Mouse (Mus musculus) common myeloid progenitor, adult 5-6 weeks (primary cell): ENCODE measurements around the gene Tmod4. TPM values are rescaled to one million over a fixed set of nuclear protein-coding genes. Genes with fewer than 3 reads are reported as not detected.
"Not testable (repeated sequence)": the region's sequence is repeated elsewhere in the genome, so short reads cannot be mapped to it uniquely, and the experiment has no call there.

Experiments used
- ATAC-seq: replicated peaks from 2 replicates; pipeline ENCODE4 v1.8.0; 2016; ENCODE audit warnings: low read depth, mild to moderate bottlenecking, moderate TSS enrichment, inconsistent platforms; ENCODE audit not compliant: poor library complexity, severe bottlenecking
- total RNA-seq: library from RNA; stranded (forward); fragments of 200-1000, 187-1606 nt; gene quantifications from 2 replicates; pipeline ENCODE4 v1.2.3, GENCODE M21; 2017

Gene Tmod4
- not detected in 2 replicates for total RNA-seq

DNA sequence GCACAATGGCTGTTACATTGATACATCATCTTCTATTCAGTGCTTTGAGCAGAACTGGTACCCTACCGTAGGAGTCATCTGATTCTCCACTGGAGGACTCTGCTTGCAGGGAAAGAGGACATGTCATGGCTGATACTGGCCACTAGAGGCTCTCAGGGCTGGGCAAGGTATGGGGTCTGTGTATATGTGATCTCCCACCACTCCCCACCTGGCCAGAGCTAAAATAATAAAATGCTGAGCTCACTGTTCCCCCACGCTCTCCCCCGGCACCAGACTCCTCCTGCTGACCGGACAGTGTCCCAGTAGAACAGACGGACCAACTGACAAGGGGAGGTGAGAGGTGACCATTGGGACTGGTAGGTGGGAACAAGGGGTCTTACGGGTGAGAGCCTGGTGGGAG lies at the start of gene Tmod4:
Gene Tmod4, plus strand, starts transcription at position 231 of the 400 bp plus-strand sequence.
- peak; percentile 81 for ATAC-seq

- no peak for ATAC-seq
Observed at GRCm38 (mm10) chr3:95088071-95088470, 36.2 kb upstream of the Tmod4 start.

- no peak for ATAC-seq
Observed at GRCm38 (mm10) chr3:95100854-95101253, 23.4 kb upstream of the Tmod4 start.

GRCm38 (mm10) chr3:95105121-95105520 lies 19.2 kb upstream of the Tmod4 start:
- ATAC-seq = 0 out of 2 replicates have a peak, but pooled peaks have one; percentile 15

GRCm38 (mm10) chr3:95105586-95106337 lies 18.5 kb upstream of the Tmod4 start:
- ATAC-seq = no peak

DNA sequence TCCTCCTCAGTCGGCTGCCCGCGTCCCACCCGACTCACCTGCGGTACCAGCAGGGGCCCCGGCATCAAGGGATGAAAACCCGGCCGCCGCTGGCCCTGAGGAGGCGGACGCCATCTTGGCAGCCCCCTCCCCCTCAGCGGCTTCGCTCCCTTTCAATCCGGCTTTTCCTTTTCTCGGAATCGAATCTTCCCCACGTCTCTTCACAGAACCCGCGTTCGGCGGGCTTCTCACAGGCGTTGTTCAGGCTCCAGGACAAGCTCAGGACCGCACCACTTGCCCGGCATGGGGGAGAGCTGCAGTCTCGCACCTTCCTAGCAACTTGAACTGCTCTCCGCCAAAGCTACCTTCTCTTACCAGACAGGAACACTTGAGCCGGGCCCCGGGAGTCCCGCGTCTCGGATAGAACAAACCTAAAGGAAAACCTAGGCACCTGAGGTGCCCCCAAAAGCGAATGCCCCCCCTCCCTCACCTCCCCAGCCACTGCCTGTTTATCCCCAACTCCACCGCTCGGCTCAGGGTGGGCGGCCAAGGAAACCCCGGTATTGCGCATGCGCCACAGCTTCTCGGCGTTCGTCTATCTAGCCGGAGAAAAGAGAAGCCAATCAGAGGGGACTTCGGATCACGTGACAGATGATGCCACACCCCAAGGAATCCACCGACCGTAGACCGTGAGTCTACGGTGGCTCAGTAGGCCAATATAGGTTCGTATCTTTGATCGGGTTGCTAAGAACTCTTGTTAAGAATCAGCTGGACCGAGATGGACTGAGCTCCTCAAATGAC lies 17.7 kb upstream of the Tmod4 start, which contains the start of gene Pip5k1a:
Gene Pip5k1a, minus strand, starts transcription at position 593 of the 780 bp plus-strand sequence.
- peak; percentile 75 for ATAC-seq

DNA sequence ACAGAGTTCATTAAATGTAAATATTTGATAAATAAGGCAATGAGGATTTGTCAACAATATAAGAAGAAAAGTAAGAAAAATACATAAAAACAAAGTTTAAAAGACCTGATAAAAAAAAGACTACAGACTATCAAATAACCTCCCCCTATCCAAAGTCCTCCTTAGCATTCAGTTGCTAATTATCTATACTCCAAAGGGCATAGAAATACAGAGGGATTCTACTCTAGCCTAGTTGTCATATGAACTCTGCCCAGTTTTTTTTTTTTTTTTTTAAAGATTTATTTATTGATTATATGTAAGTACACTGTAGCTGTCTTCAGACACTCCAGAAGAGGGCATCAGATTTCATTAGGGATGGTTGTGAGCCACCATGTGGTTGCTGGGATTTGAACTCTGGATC lies 17.0 kb upstream of the Tmod4 start:
- not testable (repeated sequence) for ATAC-seq

GRCm38 (mm10) chr3:95107898-95108297 lies 16.4 kb upstream of the Tmod4 start:
- no peak for ATAC-seq

- ATAC-seq = peak; percentile 88
Observed at GRCm38 (mm10) chr3:95110911-95111726, 13.2 kb upstream of the Tmod4 start, which contains the start of gene Vps72. Gene Vps72 (plus strand): TSS chr3:95111022.

DNA sequence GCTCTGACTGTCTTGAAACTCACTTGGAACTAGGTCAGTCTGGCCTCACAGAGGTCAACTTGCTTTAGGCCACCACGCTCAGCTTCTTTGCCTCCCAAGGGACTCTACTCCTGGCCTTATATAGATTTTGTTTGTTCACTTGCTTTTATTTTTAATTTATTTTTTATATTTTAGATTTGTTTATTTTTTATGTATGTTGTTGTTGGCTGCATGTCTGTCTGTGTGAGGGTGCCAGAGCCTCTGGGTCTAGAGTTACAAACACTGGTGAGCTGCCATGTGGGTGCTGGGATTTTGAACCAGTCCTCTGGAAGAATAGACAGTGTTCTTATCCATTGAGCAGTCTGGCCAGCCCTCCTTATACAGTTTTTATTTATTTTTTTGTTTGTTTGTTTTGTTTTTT lies 11.5 kb upstream of the Tmod4 start:
- ATAC-seq = no peak

DNA sequence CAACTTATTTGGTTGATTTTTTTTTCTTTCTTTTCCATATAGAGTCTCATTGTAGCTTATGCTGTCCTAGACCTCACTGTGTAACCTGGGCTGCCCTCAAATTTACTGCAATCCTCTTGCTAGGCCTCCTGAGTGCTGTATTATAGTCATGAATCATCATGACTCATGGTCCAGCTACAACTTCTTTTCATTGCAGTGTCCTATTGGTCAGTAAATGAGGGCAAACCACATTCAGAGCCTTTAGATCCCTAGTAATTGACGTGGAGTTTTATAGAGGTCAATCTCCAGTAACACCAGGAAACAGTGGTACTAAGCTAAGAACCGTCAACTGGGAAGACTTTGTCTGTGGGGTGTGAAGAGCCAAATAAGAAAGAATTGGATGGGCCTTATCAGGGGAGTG lies 6.5 kb upstream of the Tmod4 start:
- ATAC-seq = no peak

- ATAC-seq = no peak
Observed at GRCm38 (mm10) chr3:95121580-95121979, 2.7 kb upstream of the Tmod4 start.

DNA sequence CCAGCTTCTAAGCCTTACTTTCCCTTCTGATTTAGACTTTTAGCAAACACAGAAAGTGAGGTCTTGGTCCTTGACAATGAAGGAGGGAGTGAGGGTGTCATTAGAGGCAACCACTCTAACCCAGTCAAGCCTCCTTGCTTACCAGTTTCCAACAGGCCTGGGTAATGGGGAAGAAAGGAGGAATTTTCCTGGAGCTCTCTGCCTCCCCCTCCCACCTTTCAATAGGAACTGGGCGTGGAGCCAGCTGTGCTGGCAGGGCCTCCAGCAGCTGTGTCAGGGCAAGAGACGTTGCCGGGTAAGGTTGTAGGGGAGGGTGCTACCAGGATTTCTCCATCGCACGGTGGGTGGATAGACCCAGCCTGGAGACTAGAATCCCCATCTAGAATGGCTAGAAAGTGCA lies 696 bp downstream of the Tmod4 start:
- ATAC-seq = no peak

DNA sequence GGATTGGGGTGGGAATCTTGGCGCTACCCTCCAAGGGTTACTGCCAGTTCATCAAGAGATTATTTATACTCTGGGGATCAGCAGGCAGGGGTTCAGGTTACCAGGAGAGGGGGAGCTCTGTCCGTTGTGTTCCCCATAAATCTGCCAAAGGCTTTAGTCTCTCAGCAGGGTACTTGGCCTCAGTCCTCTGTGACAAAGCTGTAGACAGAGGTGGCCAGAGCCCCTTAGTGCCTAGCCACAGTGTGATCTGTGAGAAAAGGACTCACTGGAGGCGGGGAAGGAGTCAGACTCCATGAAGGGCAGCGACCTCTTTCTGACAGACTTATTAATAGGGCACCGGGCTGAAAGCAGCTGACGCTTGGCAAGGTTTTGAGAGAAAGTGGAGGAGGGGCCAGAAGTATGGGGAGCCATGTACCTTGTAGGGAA lies 5.0 kb downstream of the Tmod4 start:
- ATAC-seq = no peak

- no peak for ATAC-seq
Observed at GRCm38 (mm10) chr3:95130081-95130480, 5.8 kb downstream of the Tmod4 start.

- not testable (repeated sequence) for ATAC-seq
Observed at GRCm38 (mm10) chr3:95132389-95132788, 8.1 kb downstream of the Tmod4 start.

DNA sequence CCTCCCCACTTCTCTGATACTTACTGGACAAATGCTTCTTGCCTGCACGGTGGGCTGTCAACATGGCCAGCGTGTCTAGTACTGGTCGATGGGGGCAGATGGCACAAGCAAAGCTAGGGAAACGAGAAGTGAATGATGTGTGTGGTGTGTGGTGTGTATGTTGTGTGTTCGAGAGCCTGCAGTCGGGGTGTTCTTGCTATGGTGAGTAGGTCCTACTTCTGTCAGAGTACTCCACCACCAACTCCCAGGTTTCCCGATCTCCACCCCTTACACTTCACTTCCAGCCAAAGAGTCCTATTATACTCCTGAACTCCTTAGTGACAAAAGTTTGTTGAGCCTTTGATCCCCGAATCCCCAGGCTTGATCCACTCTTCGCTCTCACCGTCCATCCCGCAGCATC lies 8.9 kb downstream of the Tmod4 start:
- ATAC-seq = no peak

DNA sequence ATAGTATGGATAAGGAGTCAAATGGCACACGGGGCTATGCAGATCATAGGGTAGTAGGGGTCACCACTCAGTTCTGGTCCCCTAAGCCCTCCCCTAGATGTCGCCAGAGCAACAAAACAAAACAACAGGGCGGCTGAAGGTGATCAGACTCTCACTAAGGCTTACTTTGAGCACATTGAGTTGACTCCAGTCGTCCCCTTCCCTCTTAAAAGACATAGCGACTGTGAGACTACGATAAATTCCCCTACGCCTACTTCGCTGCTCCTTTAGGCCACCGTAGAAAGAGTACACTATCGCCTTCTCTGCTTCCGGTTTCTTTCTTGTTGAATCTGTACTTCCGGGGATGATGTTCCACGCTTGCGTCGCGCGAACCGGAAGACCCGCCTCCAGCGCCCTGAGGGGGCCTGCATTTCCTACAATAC lies 9.4 kb downstream of the Tmod4 start, which contains the start of the genes Scnm1 and Lysmd1:
Gene Scnm1, minus strand, starts transcription at position 332 of the 422 bp plus-strand sequence.
Gene Lysmd1, plus strand, starts transcription at position 409 of the 422 bp plus-strand sequence.
- peak; percentile 82 for ATAC-seq

- not testable (repeated sequence) for ATAC-seq
Observed at GRCm38 (mm10) chr3:95134133-95134532, 9.9 kb downstream of the Tmod4 start.

DNA sequence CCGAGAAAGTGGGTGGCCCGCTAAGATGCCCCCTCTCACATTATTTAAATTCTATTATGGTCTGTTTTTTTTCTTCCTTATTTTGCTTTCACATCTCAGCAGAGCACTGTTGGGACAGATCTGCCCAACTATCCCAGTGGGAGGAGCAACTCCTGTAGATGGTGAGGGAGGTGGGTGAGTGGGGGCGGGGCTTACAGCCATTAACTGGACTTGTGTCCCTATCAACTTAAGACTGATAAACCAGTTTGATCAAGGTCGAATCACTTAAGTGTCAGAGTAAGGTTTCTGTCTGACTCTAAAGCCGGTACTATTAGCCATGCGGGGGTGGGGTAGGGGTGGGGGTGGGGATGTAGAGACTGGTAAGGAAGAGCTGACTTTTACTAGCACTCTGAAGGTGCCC lies 10.7 kb downstream of the Tmod4 start:
- ATAC-seq = peak; percentile 33
